Mouse (Mus musculus): ENCODE results near the gene Nudt16l1. TPM values are rescaled to one million over a fixed set of nuclear protein-coding genes. Genes with fewer than 3 reads are reported as not detected.
A peak's percentile ranks its signal among the peaks of the same experiment; 100 is the strongest.

The Nudt16l1 gene
- total RNA-seq, 2 experiments from 2014 or later = 11.2 to 18.2 TPM

DNA sequence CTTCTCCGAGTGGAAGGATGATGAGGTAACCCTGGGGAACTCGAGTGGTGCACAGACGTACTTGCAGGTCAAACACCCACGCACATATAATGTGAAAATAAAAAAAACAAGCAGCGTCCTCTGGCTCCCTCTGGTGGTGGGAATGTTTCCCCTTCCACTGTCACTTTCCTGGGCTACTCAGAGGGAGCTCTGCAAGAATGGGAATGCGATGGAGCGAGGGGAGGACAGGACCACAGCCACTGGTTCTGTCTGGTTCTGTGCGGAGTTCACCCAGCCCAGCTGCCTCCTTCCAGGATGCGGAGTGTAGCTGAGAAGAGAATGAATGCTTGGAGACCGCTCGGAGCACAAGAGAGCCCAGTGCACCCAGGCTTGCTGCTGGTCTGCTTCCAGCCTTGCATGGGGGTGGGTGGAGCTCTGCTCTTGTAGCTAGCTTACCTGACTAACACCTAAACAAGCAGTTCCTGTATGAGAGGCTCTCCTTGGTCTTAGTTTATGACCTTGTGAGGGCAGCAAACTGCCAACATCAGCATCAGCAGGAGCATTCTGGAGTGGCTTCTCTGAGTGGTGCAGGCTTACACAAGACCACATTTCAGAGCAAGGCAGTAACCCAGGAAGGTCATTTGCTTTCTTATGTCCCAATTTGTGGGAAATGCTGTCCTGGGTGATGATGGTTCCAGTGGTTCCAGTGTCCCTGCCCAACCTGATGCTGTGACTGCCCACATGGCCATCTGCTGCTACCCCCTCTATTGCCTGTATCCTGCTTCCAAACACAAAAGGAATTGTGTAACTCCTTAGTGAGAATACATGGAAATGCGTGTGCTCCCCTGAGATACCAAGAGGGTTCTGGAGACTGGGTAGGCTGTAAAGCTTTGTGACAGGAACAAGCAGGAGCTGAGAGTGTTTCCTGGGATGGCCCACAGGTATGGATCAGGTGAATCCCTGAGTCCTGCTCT lies 24.5 kb upstream of the Nudt16l1 start:
- peak; percentile 59 for DNase-seq

- no peak for DNase-seq
These were observed 22.6 kb upstream of the Nudt16l1 start for GRCm38 (mm10) chr16:4915931-4916330.

GRCm38 (mm10) chr16:4916608-4917007 lies 22.0 kb upstream of the Nudt16l1 start:
- no peak for DNase-seq

DNA sequence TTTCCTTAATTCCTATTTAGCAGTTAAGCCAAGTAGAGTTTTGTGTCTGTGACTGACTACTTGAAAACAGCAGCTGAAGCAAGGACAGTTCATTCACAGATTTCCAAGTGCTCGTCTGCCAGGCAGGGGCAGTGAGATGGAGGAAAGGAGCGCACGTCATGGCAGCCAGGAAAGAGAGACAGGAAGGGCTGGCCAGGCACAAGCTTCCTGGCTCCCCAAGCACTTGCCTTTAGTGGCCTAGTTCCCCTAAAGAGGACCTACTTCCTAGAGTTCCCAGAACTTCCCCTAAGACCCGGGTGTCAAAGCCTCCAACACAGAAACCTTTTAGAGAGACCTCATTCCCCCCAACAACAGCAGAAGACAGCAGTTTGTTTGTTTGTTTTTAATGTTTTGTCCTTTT lies 18.0 kb upstream of the Nudt16l1 start:
- DNase-seq = no peak

GRCm38 (mm10) chr16:4922481-4922880 lies 16.1 kb upstream of the Nudt16l1 start:
- DNase-seq = no peak

DNA sequence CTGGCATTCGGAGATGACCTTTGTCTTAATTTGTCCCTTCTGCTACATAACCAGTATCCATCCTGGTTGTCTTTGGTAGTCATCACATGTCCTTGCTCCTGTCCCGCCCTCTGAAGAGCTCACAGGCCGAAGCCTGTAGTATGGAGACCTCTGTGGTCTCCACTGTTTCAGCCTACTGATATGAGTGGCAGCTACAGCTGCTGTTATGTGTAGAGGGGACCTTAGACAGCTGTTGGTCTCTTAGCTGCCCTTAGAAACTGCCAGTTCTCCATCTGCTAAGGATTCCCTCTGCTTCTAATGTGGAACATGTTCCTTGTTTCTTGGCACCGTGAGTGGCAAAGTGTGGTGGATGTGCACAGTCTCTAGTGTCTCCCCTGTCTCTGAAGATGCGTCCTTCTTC lies 14.6 kb upstream of the Nudt16l1 start:
- DNase-seq = no peak

DNA sequence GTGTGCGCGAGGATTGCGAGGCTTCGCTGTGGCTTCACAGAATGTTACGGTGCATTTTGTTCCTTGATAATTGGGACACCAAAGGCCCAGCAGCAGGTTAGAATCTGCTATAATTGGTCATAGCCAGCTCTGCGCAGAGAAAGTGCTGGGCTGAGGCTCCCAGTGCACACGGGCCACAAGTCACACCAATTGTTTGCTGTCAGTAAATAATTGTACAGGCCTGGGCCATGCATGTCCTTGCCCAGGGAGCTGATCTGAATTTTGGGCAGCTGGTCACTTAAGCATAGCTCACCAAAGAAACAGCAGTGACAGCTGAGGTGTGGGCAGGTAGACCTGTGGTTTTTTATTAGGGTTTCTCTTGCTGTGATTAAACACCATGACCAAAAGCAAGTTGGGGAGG lies 10.6 kb upstream of the Nudt16l1 start:
- DNase-seq = no peak

- no peak for DNase-seq
These were observed 10.1 kb upstream of the Nudt16l1 start for GRCm38 (mm10) chr16:4928474-4928873.

GRCm38 (mm10) chr16:4932429-4932828 lies 6.1 kb upstream of the Nudt16l1 start:
- DNase-seq = no peak

- DNase-seq = no peak
These were observed 3.1 kb upstream of the Nudt16l1 start for GRCm38 (mm10) chr16:4935430-4935829.

- DNase-seq = no peak
These were observed 2.4 kb upstream of the Nudt16l1 start for GRCm38 (mm10) chr16:4935931-4936703.

DNA sequence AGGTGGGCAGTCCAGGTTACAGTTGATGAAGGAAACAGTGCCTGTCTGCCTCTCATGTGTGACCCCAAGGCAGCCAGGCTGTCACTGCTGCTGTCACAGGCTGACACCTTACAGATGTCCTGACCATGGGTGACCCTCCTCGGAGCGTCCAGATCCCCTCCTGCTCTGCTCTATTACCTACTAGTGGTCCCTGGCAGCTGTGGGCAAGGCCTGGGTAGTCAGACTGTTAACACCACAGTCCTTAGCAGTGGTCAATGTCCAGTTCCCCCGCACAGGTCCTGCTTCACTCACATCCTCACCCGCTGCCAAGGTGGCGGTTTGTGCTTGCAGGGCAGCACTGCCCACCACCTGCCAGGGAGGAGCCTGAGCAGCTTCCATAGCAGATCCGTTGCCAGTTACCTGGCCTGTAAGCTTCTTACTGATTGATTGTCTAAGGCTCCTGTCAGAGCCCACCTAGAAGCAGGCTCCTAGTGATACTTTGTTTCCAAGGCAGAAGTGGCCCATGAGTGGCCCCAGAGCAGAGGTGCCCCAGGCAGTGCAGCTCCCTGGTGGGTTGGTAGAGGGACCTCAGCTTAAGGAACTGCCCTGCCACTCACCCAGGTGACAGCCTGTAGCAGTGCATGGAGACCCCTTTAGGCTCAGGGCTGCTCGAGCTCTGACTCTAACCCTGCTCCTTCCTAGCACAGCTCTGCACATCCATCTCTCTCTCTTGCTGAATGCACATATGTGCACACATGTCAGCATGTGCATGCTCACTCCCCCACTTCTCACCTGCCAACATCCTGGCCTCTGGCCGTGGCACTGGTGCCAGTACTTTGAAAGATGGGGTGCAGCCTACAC lies 990 bp upstream of the Nudt16l1 start:
- no peak for DNase-seq

DNA sequence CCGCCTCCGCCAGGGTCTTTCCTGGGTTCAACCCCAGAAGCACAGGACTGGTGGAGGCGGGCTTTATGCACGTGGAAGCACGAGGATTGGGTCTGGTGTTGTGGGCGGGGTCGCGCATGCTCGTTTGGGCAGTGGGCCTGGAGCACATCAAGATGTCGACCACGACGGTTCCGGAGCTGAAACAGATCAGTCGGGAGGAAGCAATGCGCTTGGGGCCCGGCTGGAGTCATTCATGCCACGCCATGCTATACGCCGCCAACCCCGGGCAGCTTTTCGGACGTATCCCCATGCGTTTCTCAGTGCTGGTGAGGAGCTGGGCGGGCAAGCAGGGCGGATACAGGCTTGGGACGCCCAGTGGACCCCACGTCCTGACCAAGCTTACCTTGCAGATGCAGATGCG lies 428 bp downstream of the Nudt16l1 start:
- DNase-seq = peak; percentile 93

- DNase-seq = no peak
These were observed 851 bp downstream of the Nudt16l1 start for GRCm38 (mm10) chr16:4939412-4939811.

GRCm38 (mm10) chr16:4940311-4940850 lies 1.8 kb downstream of the Nudt16l1 start:
- DNase-seq = no peak

DNA sequence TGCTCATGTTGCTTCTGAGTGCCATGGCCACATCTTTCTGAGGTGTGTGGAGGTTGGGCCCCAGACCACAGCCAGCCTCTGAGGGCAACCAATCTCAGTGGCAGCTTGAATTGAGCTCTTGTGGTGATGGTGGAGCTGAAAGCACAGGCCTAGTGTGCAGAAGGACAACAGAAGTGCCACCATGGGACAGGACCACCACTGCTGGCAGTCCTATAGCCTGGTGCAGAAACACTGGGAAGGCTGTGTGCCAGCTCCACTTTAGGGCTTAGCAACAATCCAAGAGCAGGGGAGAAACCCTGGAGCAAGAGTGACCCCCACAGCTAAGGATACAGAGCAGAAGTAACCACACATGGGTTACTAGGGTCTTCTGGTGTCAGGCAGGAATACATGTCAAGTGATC lies 2.5 kb downstream of the Nudt16l1 start:
- no peak for DNase-seq

GRCm38 (mm10) chr16:4942868-4943267 lies 4.3 kb downstream of the Nudt16l1 start:
- no peak for DNase-seq

DNA sequence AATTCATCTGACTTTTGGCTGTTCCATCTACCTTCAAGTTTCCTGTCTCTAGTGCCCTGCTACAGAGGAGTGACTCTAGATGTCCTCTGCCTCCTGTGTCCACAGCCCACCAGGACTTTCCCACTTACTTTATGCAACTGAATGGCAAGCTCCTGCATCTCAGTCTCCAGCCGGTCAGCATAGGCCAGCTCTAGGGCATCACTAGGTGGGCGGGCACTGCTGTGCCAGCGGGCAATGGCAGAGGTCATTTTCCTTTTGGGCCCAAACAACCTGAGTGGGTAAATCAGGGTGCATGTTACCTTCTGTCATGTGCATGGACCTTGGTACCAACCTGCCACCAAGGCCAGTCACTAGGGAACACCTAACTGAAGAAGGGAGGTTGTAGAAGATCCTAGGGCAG lies 4.9 kb downstream of the Nudt16l1 start:
- DNase-seq = no peak

DNA sequence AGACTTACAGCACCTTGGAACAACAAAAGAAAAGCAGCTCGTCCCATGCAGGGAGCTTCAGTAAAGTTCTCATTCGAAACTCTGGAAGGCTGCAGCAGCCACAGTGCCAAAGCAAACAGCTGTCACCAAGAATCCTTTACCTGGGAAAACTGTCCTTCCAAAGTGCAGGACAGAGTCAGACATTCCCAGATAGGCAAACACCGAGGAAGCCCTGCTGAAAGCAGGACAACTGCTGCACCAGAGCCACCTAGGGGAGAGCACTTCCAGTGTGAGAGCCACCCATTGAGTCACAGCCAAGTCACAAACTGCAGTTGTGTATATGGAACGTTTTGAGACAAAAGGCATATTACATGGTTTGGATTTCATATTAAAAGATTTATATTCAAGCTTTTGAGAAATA lies 6.9 kb downstream of the Nudt16l1 start:
- DNase-seq = no peak

- no peak for DNase-seq
These were observed 7.6 kb downstream of the Nudt16l1 start for GRCm38 (mm10) chr16:4946155-4946554.

- DNase-seq = no peak
These were observed 8.8 kb downstream of the Nudt16l1 start for GRCm38 (mm10) chr16:4947378-4947777.

GRCm38 (mm10) chr16:4956609-4957008 lies 18.0 kb downstream of the Nudt16l1 start:
- no peak for DNase-seq

Measured in gastrocnemius, postnatal 25 days (tissue).